Mouse (Mus musculus) adrenal gland, postnatal 14 days (tissue): Measurements from ENCODE around the gene Sgsm3. TPM values are rescaled to one million over a fixed set of nuclear protein-coding genes. Genes with fewer than 3 reads are reported as not detected.
"Not testable (repeated sequence)": the region's sequence is repeated elsewhere in the genome, so short reads cannot be mapped to it uniquely, and the experiment has no call there.

Source experiments
- DNase-seq: peaks from one replicate; pipeline ENCODE4 v3.0.0; 2021; ENCODE audit warnings: mixed read lengths
- long read RNA-seq, 2 experiments: library from polyadenylated mRNA; stranded (forward); transcript quantifications; one replicate each; pipeline ENCODE4 v2.0.0; 2021
- total RNA-seq: library from RNA; stranded (reverse); gene quantifications from 2 replicates; pipeline ENCODE4 v1.2.3, GENCODE M21; 2021

The Sgsm3 gene
- total RNA-seq: 17.3 and 25.8 TPM in 2 replicates
- long read RNA-seq, experiment 1, transcript Sgsm3-208 (22 exons, 2,997 nt): major isoform, 26 of 36 reads
- long read RNA-seq, experiment 1, partial matches to known transcripts: 5 of 36 reads
- long read RNA-seq, experiment 1, other reads (novel, unspliced or antisense): 5 of 36 reads
- long read RNA-seq, experiment 2, transcript Sgsm3-208 (22 exons, 2,997 nt): major isoform, 10 of 21 reads
- long read RNA-seq, experiment 2, partial matches to known transcripts: 3 of 21 reads
- long read RNA-seq, experiment 2, other reads (novel, unspliced or antisense): 8 of 21 reads

GRCm38 (mm10) chr15:80977620-80978334, at the start of gene Sgsm3:
Gene Sgsm3, plus strand, starts transcription at chr15:80977765.
- peak; percentile 91 for DNase-seq

- no peak for DNase-seq
Measured at GRCm38 (mm10) chr15:80928811-80929355, 48.7 kb upstream of the Sgsm3 start.

- DNase-seq: no peak
Measured at GRCm38 (mm10) chr15:80930048-80930571, 47.5 kb upstream of the Sgsm3 start.

GRCm38 (mm10) chr15:80930676-80931320, 46.8 kb upstream of the Sgsm3 start:
- DNase-seq: not testable (repeated sequence)

- no peak for DNase-seq
Measured at GRCm38 (mm10) chr15:80931345-80931960, 46.1 kb upstream of the Sgsm3 start.

- no peak for DNase-seq
Measured at GRCm38 (mm10) chr15:80934841-80935240, 42.7 kb upstream of the Sgsm3 start.

- no peak for DNase-seq
Measured at GRCm38 (mm10) chr15:80936686-80937085, 40.9 kb upstream of the Sgsm3 start.

GRCm38 (mm10) chr15:80938615-80939014, 39.0 kb upstream of the Sgsm3 start:
- DNase-seq: no peak

- no peak for DNase-seq
Measured at GRCm38 (mm10) chr15:80939401-80939800, 38.2 kb upstream of the Sgsm3 start.

- no peak for DNase-seq
Measured at GRCm38 (mm10) chr15:80941468-80942040, 36.0 kb upstream of the Sgsm3 start.

GRCm38 (mm10) chr15:80945851-80946250, 31.7 kb upstream of the Sgsm3 start:
- DNase-seq: peak; percentile 74

- peak; percentile 93 for DNase-seq
Measured at GRCm38 (mm10) chr15:80948145-80949135, 29.1 kb upstream of the Sgsm3 start, which contains the start of gene Adsl. Gene Adsl, plus strand, starts transcription at chr15:80948490.

- DNase-seq: no peak
Measured at GRCm38 (mm10) chr15:80949431-80949830, 28.1 kb upstream of the Sgsm3 start.

- DNase-seq: no peak
Measured at GRCm38 (mm10) chr15:80950055-80950454, 27.5 kb upstream of the Sgsm3 start.

GRCm38 (mm10) chr15:80953971-80954370, 23.6 kb upstream of the Sgsm3 start:
- no peak for DNase-seq

GRCm38 (mm10) chr15:80954861-80955260, 22.7 kb upstream of the Sgsm3 start:
- no peak for DNase-seq

GRCm38 (mm10) chr15:80955836-80956438, 21.6 kb upstream of the Sgsm3 start:
- DNase-seq: no peak

- DNase-seq: no peak
Measured at GRCm38 (mm10) chr15:80969371-80969770, 8.2 kb upstream of the Sgsm3 start.

- no peak for DNase-seq
Measured at GRCm38 (mm10) chr15:80974311-80974710, 3.3 kb upstream of the Sgsm3 start.

GRCm38 (mm10) chr15:80975666-80976065, 1.9 kb upstream of the Sgsm3 start:
- no peak for DNase-seq
